Mouse (Mus musculus) gastrocnemius, postnatal 14 days (tissue): Measurements from ENCODE around the gene Coasy. TPM values are rescaled to one million over a fixed set of nuclear protein-coding genes. Genes with fewer than 3 reads are reported as not detected.
A peak's percentile ranks its signal among the peaks of the same experiment; 100 is the strongest.

ENCODE experiments used
- DNase-seq: peaks from one replicate; pipeline ENCODE4 v3.0.0; 2021; ENCODE audit warnings: mixed read lengths
- intact Hi-C: fragments of 180-260 bp; cut with DNase I; formaldehyde crosslinking; loops from one replicate; pipeline ENCODE4 v1.15.1; 2025; ENCODE audit warnings: low total_unique reads
- long read RNA-seq, 2 experiments: library from polyadenylated mRNA; stranded (forward); transcript quantifications; one replicate each; pipeline ENCODE4 v2.0.0; 2021
- total RNA-seq, 2 experiments: library from RNA; stranded (reverse); gene quantifications; 2 replicates each; pipeline ENCODE4 v1.2.3; 2021

Coasy gene
- 1 to 10 TPM; 8.1 to 9.5 TPM for total RNA-seq
- long read RNA-seq, experiment 1, transcript Coasy-202 (9 exons, 2,386 nt), result minor isoform, 11 of 30 reads
- long read RNA-seq, experiment 1, transcript Coasy-201 (10 exons, 2,138 nt), result major isoform, 15 of 30 reads
- long read RNA-seq, experiment 1, partial matches to known transcripts, result 2 of 30 reads
- long read RNA-seq, experiment 1, other reads (novel, unspliced or antisense), result 2 of 30 reads
- long read RNA-seq, experiment 2, transcript Coasy-201 (10 exons, 2,138 nt), result major isoform, 11 of 17 reads
- long read RNA-seq, experiment 2, partial matches to known transcripts, result 0 of 17 reads
- long read RNA-seq, experiment 2, other reads (novel, unspliced or antisense), result 2 of 17 reads

GRCm38 (mm10) chr11:101082208-101083082 lies at the start of gene Coasy:
Gene Coasy (plus strand): TSS chr11:101082565.
- DNase-seq, result peak; percentile 86
- intact Hi-C loops, result no loop called here

GRCm38 (mm10) chr11:101033856-101034500 lies 48.4 kb upstream of the Coasy start:
- DNase-seq, result no peak
- intact Hi-C loops, result no loop called here

GRCm38 (mm10) chr11:101034614-101035327 lies 47.6 kb upstream of the Coasy start:
- intact Hi-C loops, result no loop called here
- DNase-seq, result no peak

- DNase-seq, result no peak
- intact Hi-C loops, result no loop called here
Observed at GRCm38 (mm10) chr11:101035328-101035695, 47.1 kb upstream of the Coasy start.

- intact Hi-C loops, result no loop called here
- no peak for DNase-seq
Observed at GRCm38 (mm10) chr11:101037795-101038194, 44.6 kb upstream of the Coasy start.

- DNase-seq, result no peak
- intact Hi-C loops, result no loop called here
Observed at GRCm38 (mm10) chr11:101045826-101046225, 36.5 kb upstream of the Coasy start.

- no peak for DNase-seq
- intact Hi-C loops, result no loop called here
Observed at GRCm38 (mm10) chr11:101046440-101046839, 35.9 kb upstream of the Coasy start.

GRCm38 (mm10) chr11:101047502-101047901 lies 34.9 kb upstream of the Coasy start:
- no peak for DNase-seq
- intact Hi-C loops, result no loop called here

- DNase-seq, result no peak
- intact Hi-C loops, result loop anchor here (10.0 kb wide), 1 partner anchor 156 kb away; no protein-coding TSS in a partner anchor
Observed at GRCm38 (mm10) chr11:101050359-101050758, 32.0 kb upstream of the Coasy start.

GRCm38 (mm10) chr11:101051051-101051493 lies 31.3 kb upstream of the Coasy start:
- no peak for DNase-seq
- intact Hi-C loops, result loop anchor here (10.0 kb wide), 1 partner anchor 156 kb away; no protein-coding TSS in a partner anchor

GRCm38 (mm10) chr11:101051617-101052016 lies 30.7 kb upstream of the Coasy start:
- DNase-seq, result no peak
- intact Hi-C loops, result loop anchor here (10.0 kb wide), 1 partner anchor 157 kb away; no protein-coding TSS in a partner anchor

- intact Hi-C loops, result loop anchor here (10.0 kb wide), 1 partner anchor 158 kb away; no protein-coding TSS in a partner anchor
- DNase-seq, result peak; percentile 84
Observed at GRCm38 (mm10) chr11:101052751-101053473, 29.5 kb upstream of the Coasy start.

- intact Hi-C loops, result loop anchor here (10.0 kb wide), 1 partner anchor 159 kb away; no protein-coding TSS in a partner anchor
- no peak for DNase-seq
Observed at GRCm38 (mm10) chr11:101053974-101054373, 28.4 kb upstream of the Coasy start.

- intact Hi-C loops, result loop anchor here (5.0 to 10.0 kb wide), 2 partner anchors 73 to 161 kb away; no protein-coding TSS in a partner anchor
- no peak for DNase-seq
Observed at GRCm38 (mm10) chr11:101055418-101055817, 26.9 kb upstream of the Coasy start.

GRCm38 (mm10) chr11:101056885-101057284 lies 25.5 kb upstream of the Coasy start:
- DNase-seq, result peak; percentile 69
- intact Hi-C loops, result loop anchor here (5.0 to 10.0 kb wide), 2 partner anchors 75 to 162 kb away; no protein-coding TSS in a partner anchor

GRCm38 (mm10) chr11:101057860-101058259 lies 24.5 kb upstream of the Coasy start:
- DNase-seq, result peak; percentile 87

GRCm38 (mm10) chr11:101058726-101059125 lies 23.6 kb upstream of the Coasy start:
- DNase-seq, result no peak
- intact Hi-C loops, result loop anchor here (5.0 to 10.0 kb wide), 2 partner anchors 76 to 164 kb away; no protein-coding TSS in a partner anchor

More at GRCm38 (mm10) chr11:101057860-101058259, 24.5 kb upstream of the Coasy start:
- intact Hi-C loops, result loop anchor here (5.0 to 10.0 kb wide), 2 partner anchors 76 to 163 kb away; no protein-coding TSS in a partner anchor

- no peak for DNase-seq
- intact Hi-C loops, result loop anchor here (5.0 to 10.0 kb wide), 2 partner anchors 77 to 165 kb away; no protein-coding TSS in a partner anchor
Observed at GRCm38 (mm10) chr11:101059473-101059872, 22.9 kb upstream of the Coasy start.
